Mouse (Mus musculus): Measurements from ENCODE around the gene Nfe2l3. TPM values are rescaled to one million over a fixed set of nuclear protein-coding genes. Genes with fewer than 3 reads are reported as not detected.
"Not testable (repeated sequence)": the region's sequence is repeated elsewhere in the genome, so short reads cannot be mapped to it uniquely, and the experiment has no call there.

Nfe2l3 gene
- polyA plus RNA-seq, 1 experiment from 2014 or later: 7.5 TPM

DNA sequence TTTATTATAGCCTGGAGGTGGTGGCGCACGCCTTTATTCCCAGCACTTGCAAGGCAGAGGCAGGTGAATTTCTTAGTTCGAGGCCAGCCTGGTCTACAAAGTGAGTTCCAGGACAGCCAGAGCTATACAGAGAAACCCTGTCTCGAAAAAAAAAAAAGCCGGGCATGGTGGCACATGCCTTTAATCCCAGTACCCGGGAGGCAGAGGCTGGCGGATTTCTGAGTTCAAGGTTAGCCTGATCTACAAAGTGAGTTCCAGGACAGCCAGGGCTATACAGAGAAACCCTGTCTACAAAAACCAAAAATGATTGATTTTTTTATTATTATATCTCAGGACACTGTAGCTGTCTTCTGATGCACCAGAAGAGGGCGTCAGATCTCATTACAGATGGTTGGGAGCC, 52.1 kb downstream of the Nfe2l3 start:
- H3K9ac ChIP-seq (replicated peaks; ENCODE audit: low read depth, low read length): not testable (repeated sequence)
- 86% methylated on average over 8 of the region's 8 CpGs for WGBS

DNA sequence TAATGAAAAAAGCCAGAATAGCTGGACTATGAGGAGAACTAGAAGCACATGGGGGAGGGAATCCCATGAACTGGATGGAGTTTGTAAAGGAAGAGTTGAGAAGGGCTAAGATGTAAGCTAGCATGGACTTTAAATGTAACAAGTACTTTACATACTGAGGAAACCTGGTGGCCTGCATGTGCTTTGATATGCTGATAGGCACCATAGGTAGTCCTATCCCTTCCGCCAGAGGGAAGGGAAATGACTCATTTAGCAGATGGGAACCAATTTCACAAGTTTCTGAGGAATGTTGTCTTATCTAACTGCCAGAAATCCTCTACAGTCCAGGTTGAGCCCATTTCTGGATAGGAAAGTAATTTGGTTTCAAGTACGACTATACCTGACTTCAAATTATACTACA, 53.2 kb downstream of the Nfe2l3 start:
- H3K9ac ChIP-seq (replicated peaks; ENCODE audit: low read depth, low read length): no peak overlapping the region
- no peaks in the 10 kb centered on the region for H3K27me3 ChIP-seq (ENCODE audit: control insufficient read depth, insufficient read depth, low read length)
- no peak overlapping the region for H3K4me2 ChIP-seq (replicated peaks; ENCODE audit: low read depth, low read length)
- WGBS: 55% methylated on average over 2 of the region's 2 CpGs
- no peaks in the 10 kb centered on the region for H3K4me1 ChIP-seq (ENCODE audit: control insufficient read depth, insufficient read depth, low read length)
- peaks cover 21% of the 10 kb centered on the region for H3K36me3 ChIP-seq (ENCODE audit: control insufficient read depth, insufficient read depth, low read length)
- H3K4me3 ChIP-seq (ENCODE audit: low read depth, low read length): no peak overlapping the region
- ATAC-seq (ENCODE audit: insufficient number of reproducible peaks, insufficient read depth, low FRiP score, low read depth): no peak
- peaks cover 5% of the 10 kb centered on the region; the same call in 1 of the 2 replicates for H3K9me3 ChIP-seq (ENCODE audit: control insufficient read depth, low read depth, low read length)
- H3K27ac ChIP-seq (ENCODE audit: low read length): no peak overlapping the region

More for the DNA sequence above, 52.1 kb downstream of the Nfe2l3 start:
- not testable (repeated sequence) for H3K27ac ChIP-seq (ENCODE audit: low read length); ATAC-seq (ENCODE audit: insufficient number of reproducible peaks, insufficient read depth, low FRiP score, low read depth); H3K4me2 ChIP-seq (replicated peaks; ENCODE audit: low read depth, low read length); H3K4me3 ChIP-seq (ENCODE audit: low read depth, low read length); H3K9me3 ChIP-seq (ENCODE audit: control insufficient read depth, low read depth, low read length); H3K4me1 ChIP-seq (ENCODE audit: control insufficient read depth, insufficient read depth, low read length); H3K27me3 ChIP-seq (ENCODE audit: control insufficient read depth, insufficient read depth, low read length)
- H3K36me3 ChIP-seq (ENCODE audit: control insufficient read depth, insufficient read depth, low read length): peaks cover 32% of the 10 kb centered on the region

DNA sequence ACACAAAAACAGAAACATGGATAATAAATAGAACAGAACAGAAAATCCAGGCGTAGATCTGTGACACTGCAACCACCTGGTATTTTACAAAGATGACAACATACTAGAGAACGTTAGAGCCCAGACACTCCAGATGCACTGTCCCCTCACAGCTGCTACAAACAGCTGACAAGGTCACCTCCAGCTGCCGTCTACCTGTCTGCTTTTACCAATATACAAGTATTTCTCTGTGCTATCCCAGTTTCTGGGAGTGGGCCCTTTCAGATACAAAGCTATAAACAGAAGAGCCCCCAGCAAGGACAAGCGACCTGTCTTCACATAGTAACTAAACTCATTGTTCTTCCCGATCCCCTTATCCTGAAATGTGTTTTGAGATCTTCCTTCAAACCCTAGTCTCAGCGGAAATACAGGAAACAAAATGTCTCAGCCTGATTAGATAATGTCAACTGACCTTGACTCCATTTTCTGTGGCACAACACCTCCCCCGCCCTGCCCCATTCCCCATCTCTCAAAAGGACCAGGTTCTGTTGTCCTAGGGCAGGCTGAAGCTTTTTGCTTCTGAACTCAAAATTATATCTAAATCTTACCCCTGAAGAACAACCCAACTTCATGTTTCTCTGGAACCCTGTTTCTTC, 53.7 kb downstream of the Nfe2l3 start:
- H3K27me3 ChIP-seq (ENCODE audit: control insufficient read depth, insufficient read depth, low read length): no peaks in the 10 kb centered on the region
- no peak overlapping the region for H3K27ac ChIP-seq (ENCODE audit: low read length)
- H3K9ac ChIP-seq (replicated peaks; ENCODE audit: low read depth, low read length): no peak overlapping the region
- WGBS: 51% methylated on average over 7 of the region's 7 CpGs
- no peak for ATAC-seq (ENCODE audit: insufficient number of reproducible peaks, insufficient read depth, low FRiP score, low read depth)
- H3K36me3 ChIP-seq (ENCODE audit: control insufficient read depth, insufficient read depth, low read length): peaks cover 17% of the 10 kb centered on the region
- H3K4me3 ChIP-seq (ENCODE audit: low read depth, low read length): no peak overlapping the region
- H3K9me3 ChIP-seq (ENCODE audit: control insufficient read depth, low read depth, low read length): peaks cover 5% of the 10 kb centered on the region; the same call in 1 of the 2 replicates
- H3K4me1 ChIP-seq (ENCODE audit: control insufficient read depth, insufficient read depth, low read length): no peaks in the 10 kb centered on the region
- H3K4me2 ChIP-seq (replicated peaks; ENCODE audit: low read depth, low read length): no peak overlapping the region

DNA sequence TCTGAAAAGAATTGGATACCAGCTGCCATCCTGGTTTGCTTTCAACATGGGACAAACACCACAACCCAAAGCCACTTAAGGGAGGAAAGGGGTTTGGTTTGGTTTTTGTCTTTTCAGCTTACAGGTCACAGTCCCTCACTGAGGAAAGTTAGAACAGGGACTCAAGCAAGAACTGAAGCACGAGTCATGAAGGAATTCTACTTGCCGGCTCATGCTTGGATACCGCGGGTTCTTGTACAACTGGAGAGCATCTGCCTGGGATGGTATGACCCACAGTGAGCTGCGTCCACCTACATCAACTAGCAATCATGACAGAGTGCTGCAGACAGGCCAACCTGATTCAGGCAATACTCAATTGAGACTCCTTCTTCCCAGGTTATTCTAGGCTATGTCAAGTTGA, 54.3 kb downstream of the Nfe2l3 start:
- H3K27ac ChIP-seq (ENCODE audit: low read length): no peak overlapping the region
- ATAC-seq (ENCODE audit: insufficient number of reproducible peaks, insufficient read depth, low FRiP score, low read depth): no peak
- H3K4me2 ChIP-seq (replicated peaks; ENCODE audit: low read depth, low read length): no peak overlapping the region
- no peaks in the 10 kb centered on the region for H3K4me1 ChIP-seq (ENCODE audit: control insufficient read depth, insufficient read depth, low read length)
- H3K4me3 ChIP-seq (ENCODE audit: low read depth, low read length): no peak overlapping the region
- no peaks in the 10 kb centered on the region for H3K27me3 ChIP-seq (ENCODE audit: control insufficient read depth, insufficient read depth, low read length)
- H3K9me3 ChIP-seq (ENCODE audit: control insufficient read depth, low read depth, low read length): peaks cover 5% of the 10 kb centered on the region; the same call in 1 of the 2 replicates
- H3K9ac ChIP-seq (replicated peaks; ENCODE audit: low read depth, low read length): no peak overlapping the region
- WGBS: 86% methylated on average over 5 of the region's 5 CpGs
- H3K36me3 ChIP-seq (ENCODE audit: control insufficient read depth, insufficient read depth, low read length): peaks cover 14% of the 10 kb centered on the region

DNA sequence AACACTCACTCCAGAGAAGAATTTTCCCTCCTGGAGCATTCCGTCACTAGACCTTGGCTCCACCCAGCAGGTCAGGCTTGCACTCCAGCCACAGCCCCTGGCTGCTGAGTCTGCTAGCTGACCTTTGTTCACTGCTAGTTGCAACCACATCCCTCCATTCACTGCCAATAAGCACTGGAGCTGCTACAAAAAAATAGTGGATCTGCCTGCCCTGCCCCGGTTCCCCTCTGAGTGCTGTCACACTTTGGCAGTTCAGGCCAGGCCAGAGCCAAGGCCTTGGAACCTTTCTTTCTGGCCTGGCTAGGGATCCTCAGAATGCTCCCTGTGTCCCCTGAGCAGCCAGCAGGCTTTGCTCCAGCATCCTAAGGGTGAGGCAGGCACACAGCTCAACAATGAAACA, 57.3 kb downstream of the Nfe2l3 start:
- Histone ChIP-seq H3K27me3 (ENCODE audit: control insufficient read depth, insufficient read depth, low read length) (no peaks in the 10 kb centered on the region), H3K36me3 (ENCODE audit: control insufficient read depth, insufficient read depth, low read length) (no peaks in the 10 kb centered on the region), H3K4me1 (ENCODE audit: control insufficient read depth, insufficient read depth, low read length) (no peaks in the 10 kb centered on the region), H3K4me3 (ENCODE audit: low read depth, low read length) (no peak overlapping the region), H3K27ac (ENCODE audit: low read length) (no peak overlapping the region), H3K9ac (replicated peaks; ENCODE audit: low read depth, low read length) (no peak overlapping the region), H3K9me3 (ENCODE audit: control insufficient read depth, low read depth, low read length) (peaks cover 5% of the 10 kb centered on the region; the same call in 1 of the 2 replicates), H3K4me2 (replicated peaks; ENCODE audit: low read depth, low read length) (no peak overlapping the region)
- 46% methylated on average over 2 of the region's 2 CpGs for WGBS
- ATAC-seq (ENCODE audit: insufficient number of reproducible peaks, insufficient read depth, low FRiP score, low read depth): no peak

DNA sequence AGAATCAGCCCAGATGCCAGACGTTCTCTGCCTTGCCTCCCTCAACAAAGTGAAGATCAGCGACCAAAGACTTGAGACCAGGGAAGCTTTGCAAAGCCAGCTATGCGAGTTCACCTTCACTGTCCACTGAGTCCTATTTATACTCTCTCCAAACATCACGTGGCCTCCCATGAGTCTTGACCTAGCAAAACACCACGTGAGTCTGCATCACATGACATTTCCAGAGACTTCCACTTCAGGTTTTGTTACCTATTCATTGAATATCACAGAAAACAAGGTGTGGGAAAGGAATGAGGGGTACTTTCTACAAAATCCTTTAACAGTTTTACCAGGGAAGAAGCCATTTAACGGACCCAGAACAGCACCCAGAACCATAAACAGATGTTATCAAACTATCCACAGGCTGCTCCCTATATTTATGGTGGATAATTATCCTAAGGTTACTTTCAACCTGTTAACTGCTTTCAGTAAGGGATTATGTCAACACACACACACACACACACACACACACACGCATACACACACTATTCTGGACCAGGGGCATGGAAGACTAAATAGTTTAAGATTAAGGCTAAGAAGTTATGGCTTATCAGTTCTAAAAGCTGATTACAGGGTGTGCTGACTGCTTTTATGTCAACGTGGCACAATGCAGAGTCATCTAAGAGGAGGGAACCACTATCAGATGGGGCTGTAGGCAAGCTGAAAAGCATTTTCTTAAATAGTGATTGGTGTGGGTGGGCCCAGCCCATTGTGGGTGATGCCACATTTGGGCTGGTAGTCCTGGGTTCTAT, 65.0 kb downstream of the Nfe2l3 start:
- Histone ChIP-seq H3K9me3 (ENCODE audit: control insufficient read depth, low read depth, low read length) (no peaks in the 10 kb centered on the region), H3K27me3 (ENCODE audit: control insufficient read depth, insufficient read depth, low read length) (no peaks in the 10 kb centered on the region), H3K36me3 (ENCODE audit: control insufficient read depth, insufficient read depth, low read length) (no peaks in the 10 kb centered on the region), H3K4me1 (ENCODE audit: control insufficient read depth, insufficient read depth, low read length) (no peaks in the 10 kb centered on the region), H3K4me3 (ENCODE audit: low read depth, low read length) (no peak overlapping the region), H3K27ac (ENCODE audit: low read length) (no peak overlapping the region), H3K4me2 (replicated peaks; ENCODE audit: low read depth, low read length) (no peak overlapping the region), H3K9ac (replicated peaks; ENCODE audit: low read depth, low read length) (no peak overlapping the region)
- WGBS: 63% methylated on average over 8 of the region's 8 CpGs
- no peak for ATAC-seq (ENCODE audit: insufficient number of reproducible peaks, insufficient read depth, low FRiP score, low read depth)

DNA sequence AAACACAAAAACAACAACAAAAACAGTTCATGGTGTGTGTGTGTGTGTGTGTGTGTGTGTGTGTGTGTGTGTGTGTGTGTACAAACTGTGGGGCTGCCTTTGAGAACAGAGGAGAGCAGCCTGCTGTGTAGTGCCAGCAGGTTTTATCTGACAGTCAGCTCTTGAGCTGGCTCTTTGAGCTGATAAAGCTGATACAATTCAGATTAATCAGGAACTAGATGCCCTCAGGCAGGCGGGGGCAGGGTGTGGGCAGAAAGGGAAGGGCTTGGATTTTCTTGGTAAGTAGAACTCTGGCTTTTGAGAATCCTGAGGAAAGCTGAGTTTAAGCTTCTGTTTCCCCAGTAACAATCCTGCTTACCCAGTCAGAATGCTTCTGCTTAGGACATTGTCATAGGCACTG, 73.2 kb downstream of the Nfe2l3 start:
- H3K9ac ChIP-seq (replicated peaks; ENCODE audit: low read depth, low read length): no peak overlapping the region
- 50% methylated on average over 1 of the region's 1 CpGs for WGBS

DNA sequence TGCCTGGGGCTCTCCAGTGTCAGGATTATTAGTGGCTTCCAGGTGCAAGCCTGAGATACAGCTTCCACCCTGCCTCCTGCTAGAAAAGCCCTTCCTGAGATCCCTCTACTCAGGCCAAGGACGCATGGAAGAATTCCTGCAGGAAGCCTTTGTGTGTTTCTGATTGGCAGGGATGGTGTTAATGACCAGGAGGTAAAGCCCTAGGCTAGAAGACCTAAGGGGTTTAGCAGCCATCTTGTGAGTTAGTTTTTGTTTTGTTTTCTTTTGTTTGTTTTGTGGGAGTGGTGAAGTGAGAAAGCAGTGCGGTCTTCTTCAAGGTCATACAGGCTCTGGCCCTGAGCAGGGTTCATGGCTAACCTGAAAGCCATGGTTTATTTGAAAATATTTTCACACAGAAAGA, 75.1 kb downstream of the Nfe2l3 start:
- Histone ChIP-seq H3K4me2 (replicated peaks; ENCODE audit: low read depth, low read length) (no peak overlapping the region), H3K9ac (replicated peaks; ENCODE audit: low read depth, low read length) (no peak overlapping the region), H3K36me3 (ENCODE audit: control insufficient read depth, insufficient read depth, low read length) (no peaks in the 10 kb centered on the region), H3K9me3 (ENCODE audit: control insufficient read depth, low read depth, low read length) (no peaks in the 10 kb centered on the region), H3K27ac (ENCODE audit: low read length) (no peak overlapping the region), H3K4me3 (ENCODE audit: low read depth, low read length) (no peak overlapping the region), H3K27me3 (ENCODE audit: control insufficient read depth, insufficient read depth, low read length) (no peaks in the 10 kb centered on the region), H3K4me1 (ENCODE audit: control insufficient read depth, insufficient read depth, low read length) (no peaks in the 10 kb centered on the region)
- WGBS: 69% methylated on average over 2 of the region's 2 CpGs
- ATAC-seq (ENCODE audit: insufficient number of reproducible peaks, insufficient read depth, low FRiP score, low read depth): no peak

More for the DNA sequence above, 73.2 kb downstream of the Nfe2l3 start:
- Histone ChIP-seq H3K27ac (ENCODE audit: low read length) (no peak overlapping the region), H3K27me3 (ENCODE audit: control insufficient read depth, insufficient read depth, low read length) (no peaks in the 10 kb centered on the region), H3K4me1 (ENCODE audit: control insufficient read depth, insufficient read depth, low read length) (no peaks in the 10 kb centered on the region), H3K9me3 (ENCODE audit: control insufficient read depth, low read depth, low read length) (no peaks in the 10 kb centered on the region), H3K36me3 (ENCODE audit: control insufficient read depth, insufficient read depth, low read length) (no peaks in the 10 kb centered on the region), H3K4me2 (replicated peaks; ENCODE audit: low read depth, low read length) (no peak overlapping the region), H3K4me3 (ENCODE audit: low read depth, low read length) (no peak overlapping the region)
- no peak for ATAC-seq (ENCODE audit: insufficient number of reproducible peaks, insufficient read depth, low FRiP score, low read depth)
